Mouse (Mus musculus) erythroblast, embryonic 14.5 days (primary cell): ENCODE measurements around the gene Cbfa2t2. TPM values are rescaled to one million over a fixed set of nuclear protein-coding genes. Genes with fewer than 3 reads are reported as not detected.
A peak's percentile ranks its signal among the peaks of the same experiment; 100 is the strongest.

Experiments used
- H3K27me3 ChIP-seq: 2 replicates; pipeline ENCODE4 v1.6.1; 2012; ENCODE audit warnings: inconsistent platforms; ENCODE audit not compliant: control insufficient read depth
- H3K36me3 ChIP-seq: 2 replicates; pipeline ENCODE4 v1.6.1; 2012; ENCODE audit warnings: mild to moderate bottlenecking, inconsistent platforms; ENCODE audit not compliant: control insufficient read depth
- H3K4me1 ChIP-seq: 2 replicates; pipeline ENCODE4 v1.6.1; 2012; ENCODE audit warnings: inconsistent platforms; ENCODE audit not compliant: control insufficient read depth
- H3K4me3 ChIP-seq: replicated peaks from 2 replicates; pipeline ENCODE3; 2012; ENCODE audit warnings: moderate library complexity, mild to moderate bottlenecking, inconsistent platforms
- H3K9me3 ChIP-seq: 2 replicates; pipeline ENCODE4 v1.6.1; 2012; ENCODE audit warnings: low read length, inconsistent platforms, mixed read lengths; ENCODE audit not compliant: control insufficient read depth
- GATA1 ChIP-seq: IDR thresholded peaks from 2 replicates; pipeline ENCODE4 v1.6.1; 2012; ENCODE audit warnings: low read length, inconsistent platforms, mixed read lengths
- TAL1 ChIP-seq: IDR thresholded peaks from 3 replicates; pipeline ENCODE4 v1.6.1; 2012; ENCODE audit warnings: low read length, inconsistent platforms, mixed read lengths
- polyA plus RNA-seq: library from polyadenylated mRNA; stranded (reverse); fragments of >175 nt; gene quantifications from 2 replicates; pipeline ENCODE4 v1.2.3, GENCODE M21; 2012

Cbfa2t2 gene
- polyA plus RNA-seq, 1 experiment = 0.24 TPM

GRCm38 (mm10) chr2:154566641-154567040 is 130.4 kb downstream of the Cbfa2t2 start:
- H3K36me3 ChIP-seq = peaks cover 66% of the 10 kb centered on the region

GRCm38 (mm10) chr2:154567766-154568165 is 131.5 kb downstream of the Cbfa2t2 start:
- peaks cover 70% of the 10 kb centered on the region for H3K4me1 ChIP-seq
- peaks cover 55% of the 10 kb centered on the region for H3K36me3 ChIP-seq
- H3K9me3 ChIP-seq = no peaks in the 10 kb centered on the region
- TF ChIP-seq GATA1 (no peak), TAL1 (no peak)
- peak overlapping the region; percentile 73 for H3K4me3 ChIP-seq
- no peaks in the 10 kb centered on the region for H3K27me3 ChIP-seq

More at GRCm38 (mm10) chr2:154566641-154567040, 130.4 kb downstream of the Cbfa2t2 start:
- no peaks in the 10 kb centered on the region for H3K9me3 ChIP-seq
- TF ChIP-seq TAL1 = no peak
- no peak for TF ChIP-seq GATA1
- peaks cover 68% of the 10 kb centered on the region for H3K4me1 ChIP-seq
- H3K4me3 ChIP-seq = no peak overlapping the region
- H3K27me3 ChIP-seq = no peaks in the 10 kb centered on the region

- peaks cover 70% of the 10 kb centered on the region for H3K4me1 ChIP-seq
- H3K27me3 ChIP-seq = no peaks in the 10 kb centered on the region
- H3K36me3 ChIP-seq = peaks cover 48% of the 10 kb centered on the region
- H3K4me3 ChIP-seq = peak overlapping the region; percentile 73
- H3K9me3 ChIP-seq = no peaks in the 10 kb centered on the region
- no peak for TF ChIP-seq GATA1
- no peak for TF ChIP-seq TAL1
Measured at GRCm38 (mm10) chr2:154568329-154569070, 132.2 kb downstream of the Cbfa2t2 start.

GRCm38 (mm10) chr2:154569071-154569748 is 132.9 kb downstream of the Cbfa2t2 start:
- Histone ChIP-seq H3K4me1 (peaks cover 68% of the 10 kb centered on the region), H3K27me3 (no peaks in the 10 kb centered on the region), H3K4me3 (peak overlapping the region; percentile 73), H3K36me3 (peaks cover 41% of the 10 kb centered on the region), H3K9me3 (no peaks in the 10 kb centered on the region)
- TF ChIP-seq GATA1 (peak; percentile 65; the same call in 1 of the 2 replicates), TAL1 (0 out of 3 replicates have a peak, but pooled peaks have one; percentile 21)

- Histone ChIP-seq H3K4me1 (peaks cover 62% of the 10 kb centered on the region), H3K27me3 (no peaks in the 10 kb centered on the region), H3K9me3 (no peaks in the 10 kb centered on the region), H3K36me3 (peaks cover 34% of the 10 kb centered on the region), H3K4me3 (peak within 1 kb of the TSS; percentile 73)
- TF ChIP-seq GATA1 (no peak), TAL1 (no peak)
Measured at GRCm38 (mm10) chr2:154569836-154570286, 133.6 kb downstream of the Cbfa2t2 start, which contains the start of gene E2f1. Gene E2f1, minus strand, starts transcription at chr2:154569892.

GRCm38 (mm10) chr2:154570666-154571065 is 134.4 kb downstream of the Cbfa2t2 start:
- Histone ChIP-seq H3K36me3 (peaks cover 26% of the 10 kb centered on the region), H3K4me3 (peak overlapping the region; percentile 73), H3K4me1 (peaks cover 54% of the 10 kb centered on the region), H3K9me3 (no peaks in the 10 kb centered on the region), H3K27me3 (no peaks in the 10 kb centered on the region)
- TF ChIP-seq TAL1 = no peak
- TF ChIP-seq GATA1 = no peak

- Histone ChIP-seq H3K27me3 (no peaks in the 10 kb centered on the region), H3K4me1 (peaks cover 48% of the 10 kb centered on the region), H3K36me3 (peaks cover 20% of the 10 kb centered on the region), H3K4me3 (no peak overlapping the region), H3K9me3 (no peaks in the 10 kb centered on the region)
- no peak for TF ChIP-seq GATA1
- no peak for TF ChIP-seq TAL1
Measured at GRCm38 (mm10) chr2:154571266-154571665, 135.0 kb downstream of the Cbfa2t2 start.

- Histone ChIP-seq H3K36me3 (peaks cover 13% of the 10 kb centered on the region), H3K4me1 (peaks cover 42% of the 10 kb centered on the region), H3K27me3 (no peaks in the 10 kb centered on the region), H3K4me3 (no peak overlapping the region), H3K9me3 (no peaks in the 10 kb centered on the region)
- no peak for TF ChIP-seq GATA1
- TF ChIP-seq TAL1 = no peak
Measured at GRCm38 (mm10) chr2:154571976-154572375, 135.7 kb downstream of the Cbfa2t2 start.

- TF ChIP-seq GATA1 = no peak
- TF ChIP-seq TAL1 = no peak
- no peaks in the 10 kb centered on the region for H3K9me3 ChIP-seq
- peaks cover 5% of the 10 kb centered on the region for H3K36me3 ChIP-seq
- H3K4me3 ChIP-seq = no peak overlapping the region
- peaks cover 34% of the 10 kb centered on the region for H3K4me1 ChIP-seq
- no peaks in the 10 kb centered on the region for H3K27me3 ChIP-seq
Measured at GRCm38 (mm10) chr2:154572996-154573395, 136.7 kb downstream of the Cbfa2t2 start.
